Mouse (Mus musculus) hindbrain, embryonic 16.5 days (tissue): ENCODE results near the gene 2610318N02Rik. TPM values are rescaled to one million over a fixed set of nuclear protein-coding genes. Genes with fewer than 3 reads are reported as not detected.

ENCODE experiments used
- microRNA counts: library from miRNA; unstranded; fragments of <30 nt; microRNA quantifications from one replicate; lab custom pipeline; 2016
- microRNA-seq: library from miRNA; unstranded; fragments of <30 nt; microRNA quantifications from one replicate; pipeline ENCODE4, GENCODE M21; 2017
- polyA plus RNA-seq: library from polyadenylated mRNA; unstranded; fragments of >200 nt; fragmentation: Nextera tagmentation; extraction: Ambion mirVana; gene quantifications from 2 replicates; pipeline ENCODE4 v1.2.1, GENCODE M21; 2015

Gene 2610318N02Rik
- polyA plus RNA-seq, 1 experiment from 2014 or later: 13.0 TPM

MicroRNAs within 50 kb of the gene (microRNA counts, 519-probe panel; counts per million panel counts)
- 3,130 counts per million, percentile 84 among the panel's probes with 10 or more counts for microRNA mmu-miR-130b (lab: Ali Mortazavi, UCI)
- microRNA mmu-miR-301b (lab: Ali Mortazavi, UCI): 2,534 counts per million, percentile 67 among the panel's probes with 10 or more counts

Small RNA genes within 50 kb of the gene (microRNA-seq; reads per million reads assigned to microRNA genes)
- 4,154 reads per million, percentile 89 among the genes with 10 or more reads in this experiment for gene Mir130b
- 104 reads per million, percentile 50 among the genes with 10 or more reads in this experiment for gene Mir301b

Other genes starting within 250 kb of the 2610318N02Rik start
- gene Ppm1f, start 228.7 kb downstream of the 2610318N02Rik start, polyA plus RNA-seq: 25.7 and 33.8 TPM in 2 replicates
- 183 and 184 TPM in 2 replicates for gene Mapk1, start 141.8 kb downstream of the 2610318N02Rik start, polyA plus RNA-seq
- gene Ypel1, start 55.5 kb downstream of the 2610318N02Rik start, polyA plus RNA-seq: 104 and 114 TPM in 2 replicates
- gene Ppil2, start 13.9 kb downstream of the 2610318N02Rik start, polyA plus RNA-seq: 135 and 142 TPM in 2 replicates
- gene Sdf2l1, start 7.2 kb upstream of the 2610318N02Rik start, polyA plus RNA-seq: 37.8 and 39.6 TPM in 2 replicates
- gene Ydjc, start 19.5 kb upstream of the 2610318N02Rik start, polyA plus RNA-seq: 52.1 and 56.7 TPM in 2 replicates
- gene Ccdc116, start 22.1 kb upstream of the 2610318N02Rik start, polyA plus RNA-seq: 3.7 and 3.9 TPM in 2 replicates
- gene Ube2l3, start 77.5 kb upstream of the 2610318N02Rik start, polyA plus RNA-seq: 294 and 296 TPM in 2 replicates
- gene Rimbp3, start 83.4 kb upstream of the 2610318N02Rik start, polyA plus RNA-seq: 1.7 and 1.9 TPM in 2 replicates
- 6.1 and 7.1 TPM in 2 replicates for gene Hic2, start 108.4 kb upstream of the 2610318N02Rik start, polyA plus RNA-seq
- 85.8 and 111 TPM in 2 replicates for gene Tmem191c, start 150.9 kb upstream of the 2610318N02Rik start, polyA plus RNA-seq
- 4.4 and 6.0 TPM in 2 replicates for gene Serpind1, start 206.2 kb upstream of the 2610318N02Rik start, polyA plus RNA-seq